Mouse (Mus musculus) midbrain, embryonic 16.5 days (tissue): ENCODE measurements around the gene Abhd4. TPM values are rescaled to one million over a fixed set of nuclear protein-coding genes. Genes with fewer than 3 reads are reported as not detected.

Experiments used
- ATAC-seq: fragments of 200-750 bp; cut with Nextera tagmentation; 2 replicates; pipeline ENCODE4 v1.8.0; 2017; ENCODE audit warnings: moderate TSS enrichment
- H3K27ac ChIP-seq: fragments of 300-500 bp; sonication (generic); 2 replicates; pipeline ENCODE4 v1.5.1; 2014; ENCODE audit warnings: mild to moderate bottlenecking, low read length, mixed read lengths
- H3K27me3 ChIP-seq: fragments of 300-500 bp; sonication (generic); 2 replicates; pipeline ENCODE4 v1.6.1; 2014; ENCODE audit warnings: low read depth, low read length, mixed read lengths; ENCODE audit not compliant: control insufficient read depth, insufficient read depth
- H3K36me3 ChIP-seq: fragments of 300-500 bp; sonication (generic); 2 replicates; pipeline ENCODE4 v1.6.1; 2014; ENCODE audit warnings: mild to moderate bottlenecking, low read length, moderate library complexity, mixed read lengths; ENCODE audit not compliant: control insufficient read depth, insufficient read depth
- H3K4me1 ChIP-seq: fragments of 300-500 bp; sonication (generic); 2 replicates; pipeline ENCODE4 v1.6.1; 2014; ENCODE audit warnings: mild to moderate bottlenecking, low read length, mixed read lengths; ENCODE audit not compliant: control insufficient read depth, insufficient read depth
- H3K4me2 ChIP-seq: fragments of 300-500 bp; sonication (generic); 2 replicates; pipeline ENCODE4 v1.6.1; 2014; ENCODE audit warnings: mild to moderate bottlenecking, low read length, mixed read lengths
- H3K4me3 ChIP-seq: fragments of 300-500 bp; sonication (generic); 2 replicates; pipeline ENCODE4 v1.5.1; 2014; ENCODE audit warnings: low read depth, mild to moderate bottlenecking, low read length, moderate library complexity, mixed read lengths
- H3K9ac ChIP-seq: fragments of 300-500 bp; sonication (generic); 2 replicates; pipeline ENCODE4 v1.6.1; 2014; ENCODE audit warnings: low read depth, low read length, mixed read lengths
- H3K9me3 ChIP-seq: fragments of 300-500 bp; sonication (generic); replicated peaks from 2 replicates; pipeline ENCODE4 v1.6.1; 2014; ENCODE audit warnings: mild to moderate bottlenecking, low read length, mixed read lengths; ENCODE audit not compliant: control insufficient read depth, poor library complexity, severe bottlenecking
- WGBS: fragments of 180-500 bp; shearing (Covaris S2); extraction: QIAGEN DNeasy Blood & Tissue Kit; methylation state at CpG from one replicate; pipeline ENCODE4 v1.1.7; 2014; 5-methylcytosine and 5-hydroxymethylcytosine counted together
- polyA plus RNA-seq: library from polyadenylated mRNA; unstranded; fragments of >200 nt; fragmentation: Nextera tagmentation; extraction: Ambion mirVana; gene quantifications from 2 replicates; pipeline ENCODE4 v1.2.1, GENCODE M21; 2015

Abhd4 gene
- polyA plus RNA-seq, 1 experiment from 2014 or later, result 58.8 TPM

- 43% methylated on average over 9 of the region's 9 CpGs for WGBS
- Histone ChIP-seq H3K4me2 (no peak overlapping the region), H3K36me3 (no peaks in the 10 kb centered on the region), H3K9ac (no peak overlapping the region), H3K4me3 (no peak overlapping the region), H3K9me3 (no peaks in the 10 kb centered on the region), H3K27me3 (no peaks in the 10 kb centered on the region), H3K4me1 (peaks cover 16% of the 10 kb centered on the region), H3K27ac (peak overlapping the region; percentile 31; the same call in 1 of the 2 replicates)
- ATAC-seq, result no peak
Measured at GRCm38 (mm10) chr14:54232811-54233558, 21.0 kb upstream of the Abhd4 start.

- Histone ChIP-seq H3K27me3 (no peaks in the 10 kb centered on the region), H3K9me3 (no peaks in the 10 kb centered on the region), H3K4me2 (no peak overlapping the region), H3K9ac (no peak overlapping the region), H3K4me1 (peaks cover 10% of the 10 kb centered on the region), H3K27ac (no peak overlapping the region), H3K4me3 (no peak overlapping the region), H3K36me3 (no peaks in the 10 kb centered on the region)
- no peak for ATAC-seq
- WGBS, result 77% methylated on average over 15 of the region's 16 CpGs
Measured at GRCm38 (mm10) chr14:54233559-54234143, 20.3 kb upstream of the Abhd4 start.

GRCm38 (mm10) chr14:54234231-54235040 is 19.6 kb upstream of the Abhd4 start:
- 76% methylated on average over 20 of the region's 20 CpGs for WGBS
- no peak for ATAC-seq
- no peak overlapping the region for H3K4me3 ChIP-seq
- no peak overlapping the region for H3K9ac ChIP-seq
- H3K27me3 ChIP-seq, result no peaks in the 10 kb centered on the region
- H3K27ac ChIP-seq, result no peak overlapping the region
- H3K36me3 ChIP-seq, result no peaks in the 10 kb centered on the region
- H3K4me1 ChIP-seq, result peaks cover 2% of the 10 kb centered on the region
- no peak overlapping the region for H3K4me2 ChIP-seq
- H3K9me3 ChIP-seq, result no peaks in the 10 kb centered on the region

- Histone ChIP-seq H3K27ac (no peak overlapping the region), H3K9ac (no peak overlapping the region), H3K4me1 (no peaks in the 10 kb centered on the region), H3K27me3 (no peaks in the 10 kb centered on the region), H3K9me3 (no peaks in the 10 kb centered on the region), H3K36me3 (no peaks in the 10 kb centered on the region), H3K4me2 (no peak overlapping the region), H3K4me3 (no peak overlapping the region)
- ATAC-seq, result no peak
- WGBS, result 84% methylated on average over 5 of the region's 5 CpGs
Measured at GRCm38 (mm10) chr14:54235825-54236540, 18.0 kb upstream of the Abhd4 start.

DNA sequence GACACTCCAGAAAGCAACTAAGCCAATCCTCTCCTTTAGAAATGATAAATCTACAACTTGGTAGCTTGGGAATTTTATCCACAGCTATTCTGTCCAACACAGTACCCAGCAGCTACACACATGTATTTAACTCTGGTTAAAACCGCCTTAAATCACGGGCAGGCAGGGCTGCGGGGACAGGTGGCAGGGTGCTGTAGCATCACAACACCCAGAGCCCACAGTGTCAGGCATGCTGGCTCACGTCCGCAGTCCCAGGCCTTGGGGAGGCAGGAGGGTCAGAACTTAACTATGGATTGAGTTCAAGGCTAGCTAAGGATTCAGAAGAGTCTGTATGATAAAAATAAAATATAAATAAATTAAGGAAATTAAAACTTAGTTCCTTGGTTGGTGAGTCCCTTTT is 17.1 kb upstream of the Abhd4 start:
- H3K27me3 ChIP-seq, result no peaks in the 10 kb centered on the region
- no peak overlapping the region for H3K27ac ChIP-seq
- no peak overlapping the region for H3K9ac ChIP-seq
- no peak for ATAC-seq
- H3K36me3 ChIP-seq, result peaks cover 6% of the 10 kb centered on the region
- no peaks in the 10 kb centered on the region for H3K9me3 ChIP-seq
- H3K4me2 ChIP-seq, result no peak overlapping the region
- H3K4me3 ChIP-seq, result no peak overlapping the region
- no peaks in the 10 kb centered on the region for H3K4me1 ChIP-seq
- WGBS, result 88% methylated on average over 5 of the region's 5 CpGs

DNA sequence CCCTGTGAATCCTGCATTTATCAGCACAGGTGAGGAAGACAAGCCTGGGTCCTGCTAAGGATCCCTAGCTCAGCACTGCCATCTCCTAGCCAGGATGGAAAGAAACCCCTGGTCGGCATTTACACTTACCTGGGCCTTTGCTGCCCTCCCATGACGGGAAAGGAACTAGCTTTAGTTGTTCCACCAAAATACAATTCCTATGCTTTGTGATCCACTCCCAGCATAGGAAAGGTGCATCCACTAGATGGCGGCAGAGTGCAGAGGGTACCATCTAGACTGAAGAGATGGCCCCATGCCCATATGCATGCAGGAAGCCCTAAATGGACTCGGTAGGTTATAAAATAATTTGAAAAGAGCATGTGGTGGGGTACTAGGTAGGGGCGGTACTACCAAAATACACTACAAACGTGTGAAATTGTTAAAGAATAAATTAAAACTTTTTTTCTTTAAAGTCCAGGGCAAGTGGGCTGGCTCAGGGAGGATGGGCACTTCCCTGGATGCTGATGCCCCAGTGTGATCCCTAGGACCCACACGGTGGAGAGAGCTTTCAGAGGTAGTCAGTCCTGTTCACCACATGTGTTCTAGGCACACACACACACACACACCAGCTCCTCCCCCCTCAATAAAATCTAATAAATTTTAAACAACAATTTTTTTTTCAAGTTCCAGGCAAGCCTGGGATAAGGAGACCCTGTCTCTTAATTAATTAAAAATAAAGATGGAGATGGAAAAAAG is 14.8 kb upstream of the Abhd4 start:
- H3K4me2 ChIP-seq, result no peak overlapping the region
- H3K36me3 ChIP-seq, result peaks cover 14% of the 10 kb centered on the region
- H3K4me1 ChIP-seq, result peaks cover 7% of the 10 kb centered on the region
- H3K27me3 ChIP-seq, result no peaks in the 10 kb centered on the region
- no peaks in the 10 kb centered on the region for H3K9me3 ChIP-seq
- H3K4me3 ChIP-seq, result no peak overlapping the region
- 17% methylated on average over 7 of the region's 7 CpGs for WGBS
- no peak overlapping the region for H3K9ac ChIP-seq
- peak; percentile 47; the same call in 1 of the 2 replicates for ATAC-seq
- no peak overlapping the region for H3K27ac ChIP-seq

DNA sequence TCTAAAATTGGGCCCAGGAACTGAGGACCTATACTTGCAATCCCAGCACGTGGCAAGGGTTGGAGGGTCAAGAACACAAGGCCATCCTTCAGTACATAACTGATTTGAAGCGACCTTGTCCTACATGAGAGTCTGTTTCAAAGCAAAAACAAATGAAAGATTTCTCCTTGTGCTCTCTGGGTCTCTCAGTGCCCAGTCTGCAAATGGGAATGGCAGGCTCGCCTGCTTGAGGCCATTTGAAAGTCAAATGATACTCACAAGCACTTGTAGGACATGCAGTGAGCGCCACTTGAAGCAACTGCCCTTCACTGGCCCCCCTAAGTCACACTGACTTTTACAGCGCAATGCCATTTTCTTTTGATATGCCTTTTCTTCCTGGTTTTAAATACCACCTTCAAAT is 13.4 kb upstream of the Abhd4 start:
- Histone ChIP-seq H3K4me3 (no peak overlapping the region), H3K27ac (no peak overlapping the region), H3K27me3 (no peaks in the 10 kb centered on the region), H3K36me3 (peaks cover 14% of the 10 kb centered on the region), H3K9me3 (no peaks in the 10 kb centered on the region), H3K4me1 (peaks cover 9% of the 10 kb centered on the region), H3K9ac (no peak overlapping the region), H3K4me2 (no peak overlapping the region)
- 82% methylated on average over 5 of the region's 5 CpGs for WGBS
- ATAC-seq, result no peak

DNA sequence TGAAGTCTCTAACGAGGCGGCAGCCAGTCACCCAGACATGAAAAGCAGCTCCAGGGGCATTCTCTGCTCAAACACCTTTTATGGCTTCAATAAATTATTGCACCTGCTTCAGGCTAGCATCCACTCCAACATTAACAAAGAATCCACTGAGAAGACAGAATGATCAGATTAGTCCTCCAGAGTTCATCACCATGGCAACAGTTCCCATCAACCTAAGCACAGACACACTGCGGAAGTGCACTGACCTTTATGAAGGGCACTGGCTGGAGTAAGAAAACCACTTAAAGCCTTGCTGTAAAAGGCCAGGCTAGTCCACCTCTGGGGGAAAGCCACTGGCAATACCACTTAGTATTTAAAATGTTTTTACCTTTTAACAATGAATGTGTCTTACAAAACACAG is 9.8 kb upstream of the Abhd4 start:
- peak; percentile 66; the same call in 1 of the 2 replicates for ATAC-seq
- H3K27me3 ChIP-seq, result no peaks in the 10 kb centered on the region
- 46% methylated on average over 3 of the region's 3 CpGs for WGBS
- H3K9me3 ChIP-seq, result no peaks in the 10 kb centered on the region
- peak overlapping the region; percentile 51 for H3K27ac ChIP-seq
- no peak overlapping the region for H3K4me2 ChIP-seq
- H3K9ac ChIP-seq, result no peak overlapping the region
- H3K4me3 ChIP-seq, result no peak overlapping the region
- H3K36me3 ChIP-seq, result peaks cover 14% of the 10 kb centered on the region
- H3K4me1 ChIP-seq, result peaks cover 9% of the 10 kb centered on the region
